Mouse (Mus musculus) left cerebral cortex, adult 9 months (tissue): ENCODE data around the gene Ankdd1a.

ENCODE experiments used
- DNase-seq, 2 experiments: peaks; one replicate each; pipeline ENCODE4 v3.0.0; 2022; ENCODE audit warnings: low spot score in 2 of 2

Ankdd1a gene

DNA sequence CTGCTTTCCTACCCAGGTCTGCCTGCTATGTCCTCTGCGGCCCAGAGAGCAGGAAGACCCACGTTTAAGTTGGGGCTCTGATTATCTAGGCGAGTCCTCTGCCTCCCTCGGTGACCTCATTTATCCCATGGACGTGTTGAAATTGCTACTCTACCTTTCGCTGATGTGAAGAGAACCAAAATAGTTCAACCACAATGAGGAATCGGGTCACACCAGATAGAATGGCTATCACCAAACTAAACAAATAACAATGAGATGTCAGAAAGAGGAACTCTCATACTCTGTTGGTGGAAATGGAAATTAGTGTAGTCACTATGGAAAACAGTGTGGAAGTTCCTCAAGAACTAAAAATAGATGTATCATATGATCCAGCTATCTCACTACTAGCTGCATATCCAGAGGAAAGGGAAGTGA lies 22.1 kb upstream of the Ankdd1a start:
- DNase-seq, result no peak

DNA sequence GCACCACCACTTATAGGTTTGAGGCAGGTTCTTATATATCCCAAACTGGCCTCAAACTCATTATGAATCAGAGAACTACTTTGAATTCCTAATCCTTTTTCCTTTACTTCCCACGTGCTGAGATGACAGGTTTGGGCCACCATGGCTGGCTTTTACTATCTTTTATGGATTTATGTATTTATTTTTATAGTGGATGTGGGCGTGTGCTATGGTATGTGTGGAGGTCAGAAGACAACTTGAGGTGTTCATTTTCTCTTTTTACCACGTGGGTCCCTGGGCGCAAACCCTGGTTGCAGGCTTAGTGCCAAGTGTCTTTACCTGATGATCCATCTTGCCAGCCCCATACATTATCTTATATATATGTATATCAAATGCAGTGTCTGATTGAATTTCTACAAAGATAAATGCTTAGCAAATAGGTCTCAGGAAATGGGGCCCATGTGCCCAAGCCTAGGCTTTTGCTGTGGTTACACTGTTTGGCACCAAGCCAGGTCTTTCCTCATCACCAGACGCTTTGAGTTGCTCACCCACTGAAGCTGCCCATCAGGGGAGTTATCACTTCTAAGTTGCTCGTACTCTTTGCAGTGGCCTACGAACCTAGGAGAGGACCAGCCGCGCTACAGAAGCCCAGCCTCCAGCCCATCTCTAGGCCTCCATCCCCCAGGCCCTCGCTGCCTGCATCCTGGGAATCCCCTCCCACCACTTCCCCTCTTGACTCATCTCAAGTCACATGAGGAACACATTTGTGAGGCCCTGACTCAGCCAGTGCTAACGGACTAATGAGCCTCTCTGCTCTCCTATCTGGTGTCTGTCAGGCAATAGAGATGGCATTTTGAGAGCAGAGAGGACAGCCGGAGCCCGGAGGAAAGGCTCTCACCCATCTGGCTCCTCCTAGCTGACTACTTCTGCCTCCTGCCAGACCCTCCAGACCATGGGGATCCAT lies 21.4 kb upstream of the Ankdd1a start:
- DNase-seq, result peak in 1 of 2 experiments; percentile 35

DNA sequence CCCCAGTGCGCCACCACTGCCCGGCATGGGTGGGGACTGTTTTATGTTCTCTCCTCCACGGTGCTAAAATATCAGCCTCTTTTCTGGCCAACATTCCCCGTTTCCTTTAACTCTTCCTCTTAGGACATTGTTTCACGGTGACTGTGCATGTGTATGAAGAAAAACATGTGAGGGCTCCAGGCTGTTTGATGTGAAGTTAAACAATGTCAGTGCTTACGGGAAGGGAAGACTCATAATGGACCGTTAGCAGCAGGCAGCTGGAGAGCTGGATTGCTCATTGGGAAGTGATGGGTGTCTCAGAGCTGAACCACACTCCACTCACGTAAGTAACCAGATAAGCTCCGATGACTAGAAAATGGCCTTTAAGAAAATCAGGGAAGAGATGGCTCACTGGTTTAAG lies 19.7 kb upstream of the Ankdd1a start:
- no peak for DNase-seq

DNA sequence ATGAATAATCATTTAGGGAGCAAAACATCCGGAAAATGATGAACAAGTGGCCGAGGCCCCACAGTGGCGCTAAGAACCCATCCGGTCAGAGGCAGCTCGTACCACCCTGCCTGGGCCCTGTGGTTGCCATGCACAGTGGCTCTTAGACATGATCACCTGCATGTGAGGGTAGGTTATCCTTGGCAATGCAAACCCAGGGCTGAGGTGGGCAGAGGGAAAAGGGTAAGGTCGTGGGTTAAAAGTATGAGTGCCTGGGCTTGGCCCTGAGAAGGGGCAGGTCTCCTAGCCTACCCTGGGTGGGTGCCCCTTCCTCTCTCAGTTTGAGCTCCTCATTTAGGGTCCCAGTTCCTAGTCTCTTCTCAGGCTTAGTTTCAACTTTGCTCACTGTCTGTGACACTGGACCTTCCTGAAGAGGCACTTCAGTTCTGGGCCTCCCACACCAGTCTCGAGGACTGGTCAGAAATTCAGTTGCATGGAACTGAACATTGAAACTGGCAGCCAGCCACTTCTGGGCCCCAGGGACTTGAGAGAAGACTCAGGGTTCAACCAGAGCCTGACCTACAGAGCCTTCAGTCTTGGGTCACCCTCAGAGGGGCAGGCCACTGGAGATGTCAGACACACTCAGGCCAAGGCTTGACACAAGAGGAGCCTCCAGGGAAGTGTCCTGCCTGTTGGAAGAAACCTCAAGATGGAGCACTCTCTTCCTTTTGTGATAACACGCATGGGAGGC lies 18.1 kb upstream of the Ankdd1a start:
- DNase-seq, result no peak

DNA sequence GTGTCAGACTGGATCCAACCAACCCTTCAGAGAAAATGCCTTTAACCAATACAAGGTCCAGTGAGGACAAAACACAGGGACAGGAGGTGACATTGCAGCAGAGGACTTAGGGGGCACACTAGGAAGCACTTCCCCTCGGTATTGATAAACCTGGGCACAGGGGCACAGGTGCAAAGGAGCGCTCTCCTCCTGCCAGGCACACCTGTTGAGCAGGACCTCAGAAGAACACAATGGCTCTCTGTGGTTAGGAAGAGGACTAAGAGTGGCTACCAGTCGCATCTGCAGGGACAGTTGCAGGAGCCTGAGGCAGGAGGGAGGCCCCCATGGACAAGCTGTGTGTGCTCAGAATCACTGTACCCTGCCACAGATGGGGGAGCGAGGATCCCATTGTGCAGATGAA lies 16.5 kb upstream of the Ankdd1a start:
- DNase-seq, result no peak

DNA sequence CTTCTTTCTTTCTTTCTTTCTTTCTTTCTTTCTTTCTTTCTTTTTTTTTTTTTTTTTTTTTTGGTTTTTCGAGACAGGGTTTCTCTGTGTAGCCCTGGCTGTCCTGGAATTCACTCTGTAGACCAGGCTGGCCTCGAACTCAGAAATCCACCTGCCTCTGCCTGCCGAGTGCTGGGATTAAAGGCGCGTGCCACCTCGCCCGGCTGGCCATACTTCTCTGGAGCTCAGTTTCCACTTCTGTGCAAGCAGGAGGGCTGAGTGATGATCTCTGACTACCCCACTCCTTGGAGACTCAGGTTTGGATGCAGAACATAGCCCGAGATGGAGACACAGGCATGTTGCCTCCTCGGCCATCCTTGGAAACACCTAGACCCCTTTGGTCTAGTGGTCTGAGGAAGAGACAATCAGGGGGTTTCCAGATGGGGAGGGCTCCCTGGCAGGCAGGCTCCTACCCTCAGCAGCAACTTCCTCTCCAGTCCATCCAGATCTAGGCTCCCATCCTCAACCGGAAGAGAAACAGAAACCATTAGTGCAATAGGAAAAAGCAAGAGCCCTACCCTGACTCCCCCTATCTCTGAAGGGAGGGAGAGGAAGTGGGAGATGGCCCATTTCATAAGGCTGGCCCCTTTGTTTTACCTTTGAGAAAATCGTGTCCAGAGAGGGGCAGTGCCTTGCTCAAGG lies 15.9 kb upstream of the Ankdd1a start:
- no peak for DNase-seq

DNA sequence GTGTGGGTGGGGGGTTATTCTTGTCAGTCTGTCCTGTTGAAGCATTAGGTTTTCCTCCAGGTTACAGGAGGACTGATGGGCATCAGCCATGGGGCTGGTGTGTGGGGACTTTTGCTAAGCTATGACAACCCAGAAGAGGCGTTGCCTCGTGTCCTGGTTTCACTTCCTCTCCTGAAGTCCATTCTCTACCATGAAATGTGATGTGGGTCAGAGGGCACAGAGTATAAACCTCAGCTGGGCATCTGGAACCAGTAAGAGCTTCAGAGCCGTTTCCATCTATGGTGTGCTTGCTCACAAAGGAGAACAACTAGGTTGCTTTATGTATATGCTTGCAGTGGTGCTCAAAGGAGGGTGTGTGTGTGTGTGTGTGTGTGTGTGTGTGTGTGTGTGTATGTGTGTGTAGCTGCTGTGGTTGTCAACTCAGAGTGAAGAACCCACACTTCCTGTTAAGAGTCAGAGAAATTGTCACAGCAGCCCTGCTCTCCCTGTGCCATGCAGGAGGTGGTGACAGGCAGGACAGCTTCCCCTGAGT lies 15.3 kb upstream of the Ankdd1a start:
- no peak for DNase-seq

DNA sequence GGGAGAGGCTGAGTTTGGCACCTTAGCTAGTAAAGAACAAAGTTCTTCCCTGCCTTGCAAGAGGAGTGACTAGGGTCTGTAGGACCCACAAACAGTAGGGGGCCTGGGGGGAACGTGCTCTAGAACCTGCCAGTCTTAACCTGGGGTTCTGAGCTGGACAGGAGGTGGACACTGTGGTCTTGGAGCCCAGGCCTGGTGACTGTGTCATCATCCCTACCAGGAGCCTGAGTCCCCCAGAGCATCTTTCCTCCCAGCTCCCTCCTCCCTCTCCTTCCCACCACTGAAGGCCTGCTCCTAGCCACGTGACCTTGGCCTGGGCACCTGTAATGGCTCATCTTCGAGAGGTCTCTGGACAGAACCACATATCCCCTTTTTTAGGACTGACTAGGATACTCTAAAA lies 14.1 kb upstream of the Ankdd1a start:
- no peak for DNase-seq

DNA sequence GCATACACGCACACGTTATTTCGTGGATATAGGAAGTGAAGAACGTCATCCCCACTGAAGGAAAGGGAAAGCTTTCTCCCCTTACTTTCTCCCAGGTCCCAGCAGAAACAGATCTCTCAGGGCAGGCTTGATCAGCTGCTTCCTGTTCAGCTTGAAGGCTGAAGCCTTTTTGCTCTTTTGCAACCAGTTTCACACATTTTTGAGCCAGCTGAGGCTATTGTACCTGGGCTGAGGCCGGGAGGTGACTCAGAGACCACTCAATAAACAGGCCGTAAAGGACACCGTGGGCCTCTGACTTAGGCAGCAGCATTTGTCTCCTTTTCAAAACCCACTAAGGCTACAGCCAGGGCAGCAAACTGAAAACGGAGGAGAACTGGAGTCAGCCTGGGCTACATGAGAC lies 13.0 kb upstream of the Ankdd1a start:
- no peak for DNase-seq

DNA sequence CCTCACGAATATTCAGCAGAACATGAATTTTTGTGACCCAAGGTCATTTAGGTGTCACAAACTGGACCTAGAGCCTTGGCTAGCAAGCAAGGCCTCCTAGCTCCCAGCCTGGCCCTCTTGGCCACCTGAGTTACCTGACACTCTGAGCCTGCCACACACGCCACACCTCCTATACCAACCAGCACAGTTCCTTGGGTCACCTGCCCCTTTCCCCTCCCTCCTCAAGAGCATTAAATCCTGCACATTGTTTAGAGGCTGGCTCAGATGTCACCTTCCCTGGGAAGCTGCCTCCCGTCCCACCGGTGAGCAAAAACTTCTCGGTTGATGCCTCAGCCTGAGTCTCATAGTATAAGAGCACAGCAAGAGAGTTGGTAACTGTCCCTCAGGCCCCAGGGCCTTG lies 11.3 kb upstream of the Ankdd1a start:
- DNase-seq, result no peak

DNA sequence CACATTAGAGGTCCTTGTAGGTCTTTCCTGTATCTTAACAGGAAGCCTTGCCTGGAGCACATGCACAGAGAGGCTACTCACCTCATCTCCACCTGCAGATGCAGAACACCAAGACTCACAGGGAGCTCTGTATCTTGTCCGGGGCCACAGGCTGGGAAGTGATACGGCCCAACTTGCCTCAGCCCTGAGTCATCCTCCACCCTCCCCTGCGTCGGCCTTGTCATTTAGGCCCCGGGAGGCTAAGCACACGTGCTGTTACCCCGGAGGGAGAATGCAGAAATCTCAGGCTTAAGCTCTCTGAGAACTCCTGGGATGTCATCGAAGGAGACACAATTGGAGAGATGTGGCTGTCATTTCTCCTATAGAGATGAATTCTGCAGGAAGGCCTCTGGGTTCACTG lies 9.7 kb upstream of the Ankdd1a start:
- DNase-seq, result no peak

DNA sequence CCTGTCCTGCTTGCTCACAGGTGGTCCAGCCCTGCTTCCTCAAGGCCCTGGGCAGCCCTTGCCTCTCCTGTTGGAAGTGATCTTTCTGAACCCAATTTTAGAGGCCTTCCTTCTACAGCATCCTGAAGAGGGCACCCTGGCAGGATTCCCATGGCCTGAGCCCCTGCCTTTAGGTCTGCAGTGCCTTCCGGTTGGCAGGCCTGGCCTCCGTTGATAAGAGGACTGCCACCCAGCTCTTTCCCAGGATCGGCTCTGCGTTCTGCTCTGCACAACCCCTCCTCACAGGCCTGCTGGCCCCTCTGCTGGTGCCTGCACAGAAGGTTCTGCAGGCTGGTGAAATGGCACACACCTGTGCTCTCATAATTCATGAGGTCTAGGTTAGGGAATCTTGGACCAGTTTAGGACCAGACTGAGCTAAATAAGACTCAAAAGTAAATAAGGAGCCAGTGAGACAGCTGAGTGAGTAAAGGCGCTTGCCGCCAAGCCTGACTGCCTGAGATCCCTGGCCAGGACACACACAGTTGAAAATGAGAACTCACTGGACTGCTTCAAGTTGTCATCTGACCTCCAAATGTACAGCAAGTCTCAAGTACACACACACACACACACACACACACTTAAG lies 8.5 kb upstream of the Ankdd1a start:
- DNase-seq, result no peak

DNA sequence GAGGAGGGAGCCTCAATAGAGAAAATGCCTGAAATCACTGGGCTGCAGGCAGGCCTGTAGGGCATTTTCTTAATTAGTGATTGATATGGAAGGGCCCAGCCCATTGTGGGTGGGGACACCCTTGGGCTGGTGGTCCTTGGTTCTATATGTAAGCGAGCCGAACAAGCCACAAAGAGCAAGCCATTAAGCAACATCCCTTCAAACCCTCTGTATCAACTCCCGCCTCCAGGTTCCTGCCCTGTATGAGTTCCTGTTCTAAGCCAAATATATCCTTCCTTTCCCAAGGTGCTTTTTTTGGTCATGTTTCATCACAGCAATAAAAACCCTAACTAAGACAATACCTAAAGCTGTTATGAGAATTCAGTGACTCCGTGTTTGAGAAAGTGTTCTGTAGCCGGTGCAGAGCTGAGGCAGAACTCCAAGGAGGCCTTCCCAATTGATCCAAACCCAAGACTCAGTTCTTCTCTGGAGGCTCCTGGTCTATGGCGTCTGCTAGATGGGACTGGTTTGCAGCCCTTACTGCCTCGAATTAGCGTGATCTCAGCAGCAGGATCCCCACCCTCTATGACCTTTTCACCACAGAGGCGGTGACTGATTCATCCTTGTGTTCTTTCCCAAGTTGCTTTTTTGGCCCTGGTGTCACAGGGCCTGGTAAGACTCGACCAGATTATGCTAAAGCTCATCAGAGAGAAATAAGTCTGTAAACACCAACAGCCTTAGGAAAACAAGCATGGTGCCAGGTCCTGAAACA lies 5.6 kb upstream of the Ankdd1a start:
- DNase-seq, result no peak

DNA sequence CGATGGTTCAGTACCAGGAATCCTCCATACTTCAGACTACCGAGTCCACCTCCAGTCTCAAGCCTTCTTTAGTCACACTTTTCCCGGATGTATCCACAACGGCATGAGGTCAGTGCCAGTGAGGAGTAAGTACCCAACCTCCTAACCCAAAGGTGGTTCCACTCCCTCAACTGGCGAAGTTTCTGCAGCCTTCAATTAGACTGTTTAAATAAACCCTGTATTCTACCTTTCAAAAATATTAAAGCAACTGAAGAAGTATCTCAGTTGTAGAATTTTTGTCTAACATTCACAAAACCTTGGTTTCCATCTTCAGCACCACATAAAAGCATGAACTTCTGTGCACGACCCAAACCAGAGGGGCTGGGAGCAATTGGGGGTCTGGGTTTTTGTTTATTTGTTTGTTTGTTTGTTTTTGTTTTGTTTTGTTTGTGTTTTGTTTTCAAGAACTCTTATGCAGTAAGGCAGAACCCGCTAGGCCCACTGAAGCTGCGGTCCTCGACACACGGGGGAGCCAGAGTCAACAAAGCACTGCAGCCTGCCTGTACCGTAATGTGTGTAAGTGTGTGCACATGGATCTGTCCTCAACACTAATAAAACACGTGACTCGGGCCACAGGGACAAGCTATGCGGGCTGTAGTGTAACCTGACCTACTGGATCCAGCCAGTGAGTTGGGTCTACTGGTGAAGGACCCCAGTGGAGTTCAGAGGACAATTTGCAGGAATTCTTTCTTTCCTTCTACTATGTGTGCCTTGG lies 3.8 kb upstream of the Ankdd1a start:
- peak; percentile 45 to 86 for DNase-seq

DNA sequence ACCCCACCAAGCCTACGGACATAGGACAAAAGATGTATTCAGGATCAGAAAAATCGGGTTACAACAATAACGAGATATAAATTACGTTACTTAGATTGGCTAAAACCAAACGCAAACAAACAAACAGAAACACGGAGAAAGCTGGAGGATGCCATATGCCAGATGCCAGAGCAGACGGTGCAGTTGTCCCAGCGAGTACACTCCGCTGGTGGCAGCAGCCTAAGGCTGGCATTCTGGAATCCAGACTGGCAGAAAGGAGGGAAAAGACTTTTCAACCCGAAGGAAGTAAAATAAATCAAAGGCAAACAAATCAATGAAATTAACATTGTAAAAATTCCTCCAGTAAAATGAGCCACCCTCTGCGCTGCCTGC lies 498 bp upstream of the Ankdd1a start:
- DNase-seq, result peak in 1 of 2 experiments; percentile 20

DNA sequence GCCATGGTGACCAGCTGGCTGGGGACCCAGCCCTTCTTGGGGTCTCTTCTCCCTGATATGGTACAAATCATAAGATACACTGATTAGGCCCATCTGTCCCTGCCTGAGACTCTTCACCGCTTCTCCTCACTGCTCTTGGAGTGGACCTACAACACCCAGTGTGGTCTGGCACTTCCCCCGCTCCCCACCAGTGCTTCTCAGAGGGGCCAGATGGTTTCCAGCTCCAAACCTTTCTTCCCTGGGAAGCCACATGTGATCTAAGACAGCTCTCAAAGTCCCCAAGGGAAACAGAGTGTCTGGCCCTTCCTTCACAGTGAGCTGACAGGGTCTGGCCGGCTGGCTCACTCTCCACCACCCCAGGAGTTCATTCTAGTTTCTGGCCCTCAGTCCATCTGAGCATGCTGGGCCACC lies 5.1 kb downstream of the Ankdd1a start:
- DNase-seq, result no peak

DNA sequence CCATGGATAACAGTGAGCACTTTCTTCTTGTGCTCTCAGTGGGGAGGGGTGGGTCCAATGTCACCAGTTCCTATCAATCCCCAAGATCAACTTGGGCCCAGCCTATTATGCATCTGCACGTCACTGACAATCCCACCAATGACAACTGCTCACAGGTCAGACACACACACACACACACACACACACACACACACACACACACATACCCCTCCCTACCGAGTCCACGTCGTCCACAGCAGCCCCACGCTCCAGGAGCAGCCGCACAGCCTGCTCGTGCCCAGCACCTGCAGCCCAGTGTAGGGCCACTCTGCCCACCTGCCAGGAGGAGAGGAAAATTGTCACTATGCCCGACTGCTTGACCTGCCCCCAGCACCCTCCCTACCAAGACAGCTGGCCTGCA lies 5.6 kb downstream of the Ankdd1a start:
- no peak for DNase-seq

DNA sequence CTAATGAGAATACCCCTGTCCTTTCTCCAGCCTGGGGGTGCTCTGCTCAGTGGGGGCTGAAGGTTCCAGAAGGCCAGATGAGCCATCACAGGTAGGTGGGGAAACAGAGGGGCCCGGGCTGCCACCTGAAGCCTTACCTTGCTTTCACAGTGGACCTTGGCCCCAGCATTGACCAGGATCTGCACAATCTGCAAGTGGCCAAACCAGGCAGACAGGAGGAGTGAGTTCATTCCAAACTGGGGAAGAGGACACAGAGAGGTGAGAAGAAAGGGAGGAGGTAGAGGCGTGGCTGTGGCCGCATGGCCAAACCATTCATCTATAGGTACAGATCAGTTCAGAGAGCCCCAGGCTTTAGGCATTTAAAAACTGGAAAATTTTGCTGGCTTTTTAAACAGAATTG lies 7.5 kb downstream of the Ankdd1a start:
- DNase-seq, result no peak

DNA sequence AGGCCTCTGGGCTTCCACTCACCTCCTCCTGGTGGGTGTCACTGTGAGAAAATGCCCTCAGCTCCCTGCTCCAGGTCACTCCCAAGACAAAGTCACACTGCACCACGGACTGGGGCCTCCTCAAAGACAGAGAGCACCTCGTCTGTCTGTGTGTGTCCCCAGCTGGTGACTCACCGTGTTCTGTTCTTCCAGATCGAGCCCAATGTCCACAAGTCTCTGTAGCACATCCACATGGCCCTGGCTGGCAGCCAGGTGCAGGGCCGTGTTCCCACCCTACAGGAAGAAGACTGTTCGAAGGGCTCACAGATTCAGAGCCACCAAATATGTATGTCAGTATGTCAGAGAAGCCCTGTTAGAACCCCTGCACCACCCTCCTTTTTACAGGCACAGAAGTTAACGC lies 11.5 kb downstream of the Ankdd1a start:
- DNase-seq, result no peak

DNA sequence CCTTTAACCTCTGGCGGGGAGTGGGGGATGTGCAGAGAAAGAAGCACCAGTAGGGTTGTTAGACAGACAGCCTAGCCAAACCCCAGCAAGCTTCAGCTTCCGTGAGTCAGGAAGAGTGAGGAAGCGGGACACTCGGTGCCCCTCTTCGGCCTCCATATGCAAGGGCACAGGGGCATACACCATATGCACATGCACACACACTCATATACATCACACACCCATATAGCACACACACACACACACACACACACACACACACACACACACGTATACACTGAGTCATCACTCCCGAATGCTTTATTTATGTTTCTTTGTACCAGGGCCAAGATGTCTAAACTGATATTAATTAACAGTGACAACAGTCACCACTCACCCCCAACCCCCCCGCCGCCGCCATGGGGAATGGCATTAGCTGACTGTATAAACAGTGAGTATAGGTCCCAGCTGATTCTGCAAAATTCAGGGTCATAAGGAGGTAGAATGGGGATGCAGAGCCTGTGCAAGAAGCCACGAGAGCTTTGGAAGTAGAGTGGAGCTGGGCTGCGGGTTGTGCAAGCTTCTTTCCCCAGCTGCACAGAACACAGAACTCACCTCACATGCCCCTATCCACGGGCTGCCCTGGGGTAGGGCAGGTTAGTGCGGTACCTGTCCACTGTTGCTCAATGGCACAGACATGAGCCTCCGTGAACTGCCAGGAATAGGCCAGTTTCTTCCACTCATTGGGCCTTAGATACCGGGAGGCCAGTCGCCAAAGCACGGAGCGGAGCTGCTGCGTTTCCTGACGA lies 17.1 kb downstream of the Ankdd1a start:
- no peak for DNase-seq
